Mouse (Mus musculus) heart, embryonic 13.5 days (tissue): ENCODE results near the gene Ano6. TPM values are rescaled to one million over a fixed set of nuclear protein-coding genes. Genes with fewer than 3 reads are reported as not detected.

ENCODE experiments used
- ATAC-seq: fragments of 200-750 bp; cut with Nextera tagmentation; 2 replicates; pipeline ENCODE4 v1.8.0; 2017; ENCODE audit warnings: moderate TSS enrichment; ENCODE audit not compliant: insufficient number of reproducible peaks, low FRiP score, low TSS enrichment; ENCODE audit errors: extremely low read depth
- H3K27ac ChIP-seq: fragments of 300-500 bp; sonication (generic); replicated peaks from 2 replicates; pipeline ENCODE4 v1.5.1; 2015; ENCODE audit warnings: moderate library complexity, mild to moderate bottlenecking, inconsistent platforms
- H3K27me3 ChIP-seq: fragments of 300-500 bp; sonication (generic); replicated peaks from 2 replicates; pipeline ENCODE4 v1.6.1; 2015; ENCODE audit warnings: mild to moderate bottlenecking, inconsistent platforms
- H3K36me3 ChIP-seq: fragments of 300-500 bp; sonication (generic); 2 replicates; pipeline ENCODE4 v1.6.1; 2015; ENCODE audit warnings: mild to moderate bottlenecking, inconsistent platforms
- H3K4me1 ChIP-seq: fragments of 300-500 bp; sonication (generic); 2 replicates; pipeline ENCODE4 v1.6.1; 2015; ENCODE audit warnings: inconsistent platforms
- H3K4me2 ChIP-seq: fragments of 300-500 bp; sonication (generic); 2 replicates; pipeline ENCODE4 v1.6.1; 2015; ENCODE audit warnings: inconsistent platforms, mild to moderate bottlenecking, moderate library complexity
- H3K4me3 ChIP-seq: fragments of 300-500 bp; sonication (generic); 2 replicates; pipeline ENCODE4 v1.5.1; 2015; ENCODE audit warnings: moderate library complexity, mild to moderate bottlenecking, inconsistent platforms
- H3K9ac ChIP-seq: fragments of 300-500 bp; sonication (generic); 2 replicates; pipeline ENCODE4 v1.6.1; 2015; ENCODE audit warnings: inconsistent platforms, mild to moderate bottlenecking, moderate library complexity
- H3K9me3 ChIP-seq: fragments of 300-500 bp; sonication (generic); 2 replicates; pipeline ENCODE4 v1.6.1; 2016; ENCODE audit warnings: inconsistent platforms
- WGBS: fragments of 180-500 bp; shearing (Covaris S2); methylation state at CpG from one replicate; pipeline ENCODE4 v1.1.7; 2015; ENCODE audit warnings: mixed read lengths; 5-methylcytosine and 5-hydroxymethylcytosine counted together
- polyA plus RNA-seq: library from polyadenylated mRNA; unstranded; fragments of >200 nt; fragmentation: Nextera tagmentation; extraction: Ambion mirVana; gene quantifications from 2 replicates; pipeline ENCODE4 v1.2.1, GENCODE M21; 2015

The Ano6 gene
- polyA plus RNA-seq, 1 experiment from 2014 or later, result 31.0 TPM

DNA sequence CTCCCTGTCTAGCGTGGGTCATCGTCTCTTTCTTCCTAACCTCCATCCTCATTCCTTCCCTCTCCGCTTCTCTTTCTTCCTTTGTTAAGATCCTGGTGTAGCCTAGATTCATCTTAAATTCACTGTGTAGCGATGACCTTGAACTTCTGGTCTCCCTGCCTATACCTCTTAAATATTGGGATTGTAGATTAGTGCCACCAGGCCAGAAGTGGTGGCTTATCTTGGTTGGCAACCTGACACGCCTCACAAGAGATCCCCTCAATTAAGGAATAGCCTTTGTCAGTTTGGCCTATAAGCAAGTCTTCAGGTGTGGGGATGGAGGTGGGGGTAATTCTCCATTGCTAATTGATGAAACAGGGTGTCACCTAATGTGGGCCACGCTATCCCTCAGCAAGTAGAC lies 107.8 kb downstream of the Ano6 start:
- peaks cover 21% of the 10 kb centered on the region for H3K36me3 ChIP-seq
- H3K4me3 ChIP-seq, result no peak overlapping the region
- ATAC-seq, result no peak
- H3K9ac ChIP-seq, result no peak overlapping the region
- H3K4me2 ChIP-seq, result no peak overlapping the region
- no peaks in the 10 kb centered on the region for H3K27me3 ChIP-seq
- H3K4me1 ChIP-seq, result peaks cover 12% of the 10 kb centered on the region
- H3K9me3 ChIP-seq, result no peaks in the 10 kb centered on the region
- H3K27ac ChIP-seq, result no peak overlapping the region
- 89% methylated on average over 6 of the region's 6 CpGs for WGBS

DNA sequence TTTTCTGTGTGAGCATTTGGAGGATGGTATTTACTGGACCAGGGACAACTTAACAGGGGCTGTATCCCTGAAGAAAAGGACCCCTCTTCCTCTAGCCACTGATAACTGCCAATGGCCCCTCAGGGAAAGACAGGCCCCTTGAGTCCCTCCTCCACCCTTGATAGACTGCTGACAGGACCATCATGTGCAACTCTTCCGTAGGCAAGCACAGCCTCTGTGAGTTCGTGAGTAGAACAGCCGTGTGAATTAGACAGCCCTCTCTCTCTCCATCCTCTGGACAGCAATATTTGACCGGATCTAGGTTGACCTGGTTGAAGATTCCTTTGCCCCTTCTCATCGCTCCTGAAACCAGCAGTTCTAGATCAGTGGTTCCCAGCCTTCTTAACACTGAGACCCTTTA lies 111.8 kb downstream of the Ano6 start:
- no peak for ATAC-seq
- Histone ChIP-seq H3K27me3 (no peaks in the 10 kb centered on the region), H3K4me3 (no peak overlapping the region), H3K4me1 (peaks cover 41% of the 10 kb centered on the region), H3K9ac (no peak overlapping the region), H3K4me2 (no peak overlapping the region), H3K36me3 (no peaks in the 10 kb centered on the region), H3K9me3 (no peaks in the 10 kb centered on the region), H3K27ac (no peak overlapping the region)
- 40% methylated on average over 5 of the region's 5 CpGs for WGBS

DNA sequence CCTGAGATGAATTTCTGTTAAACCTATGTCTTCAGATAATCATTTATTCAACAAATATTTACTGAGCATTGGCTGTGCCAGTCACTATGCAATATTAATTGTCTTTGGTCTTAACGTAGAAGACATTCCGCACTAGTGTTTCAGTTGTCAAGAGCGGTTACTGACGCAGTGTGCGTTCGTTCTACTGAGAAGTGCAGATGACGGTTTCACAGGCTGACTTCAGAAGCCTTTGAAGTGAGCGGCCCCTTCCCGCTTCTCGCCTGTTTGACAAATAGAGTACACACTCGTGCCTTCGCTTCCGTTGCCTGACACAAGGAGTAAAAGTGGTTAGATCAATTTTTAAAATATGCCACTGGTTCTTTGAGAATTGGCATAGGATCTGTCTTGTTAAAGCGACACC lies 113.6 kb downstream of the Ano6 start:
- Histone ChIP-seq H3K9ac (no peak overlapping the region), H3K4me1 (peaks cover 48% of the 10 kb centered on the region), H3K4me2 (no peak overlapping the region), H3K9me3 (no peaks in the 10 kb centered on the region), H3K27ac (no peak overlapping the region), H3K36me3 (peaks cover 6% of the 10 kb centered on the region; the same call in 1 of the 2 replicates), H3K27me3 (no peaks in the 10 kb centered on the region), H3K4me3 (no peak overlapping the region)
- 77% methylated on average over 14 of the region's 14 CpGs for WGBS
- ATAC-seq, result no peak

DNA sequence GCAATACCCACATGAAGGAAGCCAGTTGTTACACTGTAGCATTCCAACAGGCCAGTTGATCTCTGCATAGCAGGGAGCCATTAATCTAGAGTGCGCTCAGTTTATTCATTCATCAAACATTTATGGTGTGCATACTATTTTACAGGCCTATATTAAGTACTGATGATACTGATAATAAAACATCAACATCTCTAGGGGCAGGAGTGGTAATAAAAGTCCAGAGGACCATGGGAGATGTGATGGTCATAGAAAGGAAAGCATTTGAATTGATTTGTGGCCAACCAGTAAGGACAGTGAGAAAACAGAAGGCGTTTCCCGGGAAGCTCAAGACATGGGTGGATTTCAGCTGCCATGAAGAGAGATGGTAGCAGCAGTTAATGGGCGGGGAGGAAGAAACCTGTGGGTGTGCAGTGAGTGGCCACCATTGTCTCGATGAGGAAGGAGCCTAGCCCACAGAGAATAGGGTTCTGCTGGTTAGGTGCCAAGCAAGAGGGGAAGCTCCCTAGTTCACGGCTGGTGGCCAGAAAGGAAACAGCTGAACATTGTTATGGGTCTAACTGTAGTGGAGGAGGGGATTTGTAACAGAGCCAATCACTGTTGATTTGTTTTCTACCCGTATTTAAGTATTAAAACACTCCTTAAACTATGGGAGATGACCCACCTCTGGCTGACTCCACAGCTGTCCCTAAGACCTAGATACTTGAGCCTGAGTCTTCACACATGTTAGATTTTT lies 115.5 kb downstream of the Ano6 start:
- no peaks in the 10 kb centered on the region for H3K27me3 ChIP-seq
- H3K4me3 ChIP-seq, result no peak overlapping the region
- no peak overlapping the region for H3K9ac ChIP-seq
- ATAC-seq, result no peak
- H3K9me3 ChIP-seq, result no peaks in the 10 kb centered on the region
- no peak overlapping the region for H3K4me2 ChIP-seq
- peaks cover 48% of the 10 kb centered on the region for H3K4me1 ChIP-seq
- peaks cover 6% of the 10 kb centered on the region; the same call in 1 of the 2 replicates for H3K36me3 ChIP-seq
- peak overlapping the region; percentile 46 for H3K27ac ChIP-seq
- 64% methylated on average over 7 of the region's 7 CpGs for WGBS

DNA sequence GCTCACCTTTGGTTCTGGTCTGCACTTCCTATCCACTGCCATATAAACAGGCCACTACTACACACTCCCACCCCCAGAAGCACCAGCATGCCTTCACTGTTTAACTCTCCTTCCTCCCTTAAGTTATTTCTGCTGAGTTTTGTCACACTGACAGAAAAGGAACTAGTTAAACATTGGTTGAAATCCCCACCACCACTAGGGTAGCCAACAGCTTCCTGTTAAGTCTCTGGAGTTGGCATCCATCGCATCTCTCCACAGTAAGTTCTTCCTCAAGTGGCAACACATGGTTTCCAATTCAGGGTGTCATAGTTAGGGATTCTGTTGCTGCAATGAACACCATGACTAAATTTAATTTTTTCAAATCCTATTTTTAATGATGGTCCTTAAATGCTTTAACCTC lies 116.2 kb downstream of the Ano6 start:
- Histone ChIP-seq H3K4me1 (peaks cover 48% of the 10 kb centered on the region), H3K9ac (no peak overlapping the region), H3K9me3 (no peaks in the 10 kb centered on the region), H3K27me3 (no peaks in the 10 kb centered on the region), H3K4me2 (no peak overlapping the region), H3K36me3 (peaks cover 6% of the 10 kb centered on the region; the same call in 1 of the 2 replicates), H3K27ac (peak overlapping the region; percentile 46), H3K4me3 (no peak overlapping the region)
- WGBS, result 90% methylated on average over 1 of the region's 1 CpGs
- no peak for ATAC-seq

DNA sequence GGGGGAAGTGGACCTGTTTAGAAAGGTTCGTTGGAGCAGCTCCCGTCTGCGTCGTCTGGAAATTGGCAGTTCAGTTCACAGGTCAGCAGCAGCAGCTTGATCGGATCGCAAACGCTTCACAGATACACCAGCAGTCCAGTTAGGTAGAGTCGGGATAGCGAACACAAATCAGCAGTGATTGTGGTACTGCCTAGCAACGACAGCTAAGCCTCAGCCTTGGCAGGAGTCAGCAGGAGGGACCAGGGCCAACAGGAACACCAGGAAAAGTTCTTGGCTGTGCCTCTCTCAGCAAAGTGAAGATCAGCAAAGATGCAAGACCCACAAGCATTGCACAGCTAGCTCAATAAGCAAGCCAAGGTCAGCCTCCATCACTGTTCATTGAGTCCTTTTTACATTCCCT lies 116.7 kb downstream of the Ano6 start:
- WGBS, result 65% methylated on average over 10 of the region's 10 CpGs
- Histone ChIP-seq H3K27me3 (no peaks in the 10 kb centered on the region), H3K4me1 (peaks cover 44% of the 10 kb centered on the region), H3K36me3 (peaks cover 8% of the 10 kb centered on the region), H3K9ac (no peak overlapping the region), H3K9me3 (no peaks in the 10 kb centered on the region), H3K4me2 (no peak overlapping the region), H3K4me3 (no peak overlapping the region), H3K27ac (peak overlapping the region; percentile 46; the same call in 1 of the 2 replicates)
- no peak; the same call in 1 of the 2 replicates for ATAC-seq

DNA sequence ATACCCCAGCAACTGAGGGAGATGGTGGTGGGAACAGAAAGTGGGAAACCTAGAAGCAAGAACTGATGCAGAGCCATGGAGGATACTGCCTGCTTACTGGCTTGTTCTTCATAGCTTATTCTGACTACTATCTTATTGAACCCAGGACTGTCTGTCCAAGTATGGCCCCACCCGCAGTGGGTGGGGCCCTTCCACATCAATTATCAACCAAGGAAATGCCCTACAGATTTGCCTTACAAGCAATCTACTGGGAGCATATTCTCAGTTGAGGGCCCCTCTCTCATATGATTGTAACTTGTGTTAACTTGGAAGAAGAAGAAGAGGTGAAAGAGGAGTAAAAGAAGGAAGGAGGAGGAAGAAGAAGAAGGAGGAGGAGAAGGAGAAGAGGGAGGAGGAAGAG lies 117.3 kb downstream of the Ano6 start:
- H3K27ac ChIP-seq, result no peak overlapping the region
- no peak overlapping the region for H3K9ac ChIP-seq
- no peak overlapping the region for H3K4me2 ChIP-seq
- ATAC-seq, result no peak
- peaks cover 12% of the 10 kb centered on the region for H3K36me3 ChIP-seq
- no peak overlapping the region for H3K4me3 ChIP-seq
- WGBS, result 70% methylated on average over 1 of the region's 1 CpGs
- peaks cover 39% of the 10 kb centered on the region for H3K4me1 ChIP-seq
- no peaks in the 10 kb centered on the region for H3K9me3 ChIP-seq
- H3K27me3 ChIP-seq, result no peaks in the 10 kb centered on the region

DNA sequence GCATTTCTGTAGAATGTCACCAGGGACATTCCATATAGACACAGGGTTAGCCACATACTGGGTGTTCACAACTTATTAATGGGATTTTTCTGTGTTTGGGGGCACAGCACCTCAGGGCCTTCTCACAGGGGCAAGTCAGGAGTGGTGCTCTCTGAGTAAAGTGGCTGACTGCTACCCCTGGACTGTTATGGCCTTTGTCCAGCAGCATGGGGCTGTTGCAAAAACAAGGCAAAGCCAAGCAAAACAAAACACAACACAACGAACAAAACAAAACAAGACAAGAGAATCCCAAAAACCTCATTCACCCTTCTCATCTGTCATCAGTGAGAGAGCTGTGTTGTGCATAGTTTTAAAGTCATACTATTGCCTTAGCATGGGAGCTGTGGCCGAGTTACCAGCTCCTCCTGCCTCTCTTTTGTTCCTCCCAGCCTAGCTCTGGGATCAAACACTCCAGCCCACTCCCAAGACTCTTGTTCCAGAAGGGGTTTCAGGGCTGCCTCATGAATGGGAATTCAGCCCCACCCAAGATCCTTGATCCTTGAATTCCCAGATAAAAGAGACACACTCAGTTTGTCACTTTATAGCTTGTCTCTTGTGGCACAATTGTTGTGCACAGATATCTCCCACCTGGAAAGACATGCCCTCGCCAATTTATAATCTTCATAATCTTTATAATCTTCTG lies 119.6 kb downstream of the Ano6 start:
- Histone ChIP-seq H3K9me3 (no peaks in the 10 kb centered on the region), H3K4me3 (no peak overlapping the region), H3K36me3 (peaks cover 28% of the 10 kb centered on the region), H3K9ac (no peak overlapping the region), H3K4me1 (peaks cover 48% of the 10 kb centered on the region), H3K27ac (no peak overlapping the region), H3K27me3 (no peaks in the 10 kb centered on the region), H3K4me2 (no peak overlapping the region)
- ATAC-seq, result no peak
- WGBS, result 68% methylated on average over 3 of the region's 3 CpGs

DNA sequence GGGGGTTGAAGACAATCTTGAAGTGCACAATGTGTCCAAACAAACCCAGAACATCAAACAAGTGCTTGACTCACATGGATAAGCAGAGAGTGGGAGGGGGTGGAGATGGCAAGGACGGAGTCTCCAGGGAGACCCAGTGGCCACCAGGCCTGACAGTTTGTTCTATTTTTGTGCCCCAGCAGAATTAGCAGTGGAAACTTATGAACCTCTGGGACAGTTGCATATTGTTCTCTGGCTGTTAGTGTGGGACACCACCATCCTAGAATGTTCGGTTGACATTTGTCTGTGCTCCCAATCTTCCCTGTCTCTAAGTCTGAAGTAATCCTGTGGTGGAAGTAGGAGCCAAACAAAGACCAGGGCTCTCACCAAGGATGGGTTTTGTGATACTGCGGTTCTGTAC lies 124.3 kb downstream of the Ano6 start:
- ATAC-seq, result no peak
- WGBS, result 56% methylated on average over 3 of the region's 3 CpGs
- H3K27me3 ChIP-seq, result no peaks in the 10 kb centered on the region
- H3K4me3 ChIP-seq, result no peak overlapping the region
- H3K9me3 ChIP-seq, result no peaks in the 10 kb centered on the region
- H3K9ac ChIP-seq, result no peak overlapping the region
- H3K4me1 ChIP-seq, result peaks cover 29% of the 10 kb centered on the region
- H3K4me2 ChIP-seq, result no peak overlapping the region
- H3K27ac ChIP-seq, result peak overlapping the region; percentile 55; the same call in 1 of the 2 replicates
- H3K36me3 ChIP-seq, result peaks cover 61% of the 10 kb centered on the region

DNA sequence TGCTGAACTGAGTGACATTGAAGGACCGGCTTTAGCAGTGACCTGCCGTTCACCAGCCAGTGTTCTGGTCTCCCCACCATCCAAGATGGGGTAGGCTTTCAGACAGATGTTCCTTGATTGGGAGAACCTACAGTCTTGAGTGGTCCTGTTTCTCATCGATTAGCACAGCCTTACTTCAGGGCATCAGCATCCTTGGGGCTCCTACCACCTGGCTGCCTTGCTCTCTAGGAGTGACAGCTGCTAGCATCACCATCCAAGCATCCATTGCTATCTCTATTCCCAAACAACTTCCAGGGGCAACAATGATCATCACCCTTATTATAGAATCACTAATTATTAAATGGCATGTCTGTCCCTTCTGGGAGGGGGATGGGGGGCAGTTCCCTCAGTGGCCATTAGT lies 124.8 kb downstream of the Ano6 start:
- 86% methylated on average over 3 of the region's 3 CpGs for WGBS
- Histone ChIP-seq H3K9ac (no peak overlapping the region), H3K4me2 (no peak overlapping the region), H3K36me3 (peaks cover 65% of the 10 kb centered on the region), H3K27me3 (no peaks in the 10 kb centered on the region), H3K27ac (peak overlapping the region; percentile 55; the same call in 1 of the 2 replicates), H3K4me3 (no peak overlapping the region), H3K9me3 (no peaks in the 10 kb centered on the region), H3K4me1 (peaks cover 33% of the 10 kb centered on the region)
- no peak for ATAC-seq

DNA sequence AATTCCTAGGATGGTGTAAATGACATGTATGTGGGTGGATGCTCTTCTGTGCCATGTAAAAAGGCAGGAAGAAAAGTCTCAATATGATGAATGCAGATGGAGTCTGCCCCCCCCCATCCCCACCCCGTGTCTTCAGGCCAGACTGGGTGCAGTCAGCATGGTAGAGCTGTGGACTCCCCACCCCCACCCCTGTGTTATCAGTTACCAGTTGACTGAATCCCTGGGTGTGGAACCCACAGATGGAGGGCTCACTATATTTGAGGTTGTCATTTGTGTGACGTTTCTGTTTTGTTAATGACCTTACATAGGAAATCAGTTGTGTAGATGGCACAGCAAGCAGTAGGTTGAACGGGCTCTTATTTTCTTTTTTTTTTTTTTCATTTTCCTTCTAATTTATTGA lies 126.7 kb downstream of the Ano6 start:
- peaks cover 78% of the 10 kb centered on the region for H3K36me3 ChIP-seq
- no peaks in the 10 kb centered on the region for H3K9me3 ChIP-seq
- H3K4me3 ChIP-seq, result no peak overlapping the region
- H3K4me1 ChIP-seq, result peaks cover 44% of the 10 kb centered on the region
- no peak overlapping the region for H3K4me2 ChIP-seq
- H3K27me3 ChIP-seq, result no peaks in the 10 kb centered on the region
- no peak for ATAC-seq
- no peak overlapping the region for H3K27ac ChIP-seq
- no peak overlapping the region for H3K9ac ChIP-seq
- 81% methylated on average over 3 of the region's 3 CpGs for WGBS

DNA sequence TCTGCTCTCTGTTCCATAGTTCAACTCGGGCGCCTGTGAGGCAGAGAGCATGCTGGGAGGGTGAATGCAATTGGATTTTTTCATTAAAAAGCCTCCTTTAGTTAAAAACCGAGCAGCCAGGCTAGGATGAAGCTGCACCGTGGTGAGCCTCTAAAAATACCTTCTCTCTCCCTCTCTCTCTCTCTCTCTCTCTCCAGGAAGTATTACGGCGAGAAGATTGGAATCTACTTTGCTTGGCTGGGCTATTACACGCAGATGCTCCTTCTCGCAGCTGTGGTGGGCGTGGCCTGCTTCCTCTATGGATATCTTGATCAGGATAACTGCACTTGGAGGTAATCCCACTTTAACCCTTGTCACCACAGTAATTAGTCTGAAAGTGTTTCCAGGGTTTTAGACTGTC lies 129.4 kb downstream of the Ano6 start:
- H3K9me3 ChIP-seq, result no peaks in the 10 kb centered on the region
- ATAC-seq, result no peak
- no peak overlapping the region for H3K4me3 ChIP-seq
- no peak overlapping the region for H3K4me2 ChIP-seq
- H3K36me3 ChIP-seq, result peaks cover 61% of the 10 kb centered on the region
- H3K27ac ChIP-seq, result no peak overlapping the region
- H3K4me1 ChIP-seq, result peaks cover 33% of the 10 kb centered on the region
- no peak overlapping the region for H3K9ac ChIP-seq
- no peaks in the 10 kb centered on the region for H3K27me3 ChIP-seq
- WGBS, result 38% methylated on average over 9 of the region's 9 CpGs
